Mouse (Mus musculus) adrenal gland, postnatal 14 days (tissue): Measurements from ENCODE around the gene Sgip1. TPM values are rescaled to one million over a fixed set of nuclear protein-coding genes. Genes with fewer than 3 reads are reported as not detected.

ENCODE experiments used
- DNase-seq: peaks from one replicate; pipeline ENCODE4 v3.0.0; 2021; ENCODE audit warnings: mixed read lengths
- total RNA-seq: library from RNA; stranded (reverse); gene quantifications from 2 replicates; pipeline ENCODE4 v1.2.3, GENCODE M21; 2021

The Sgip1 gene
- total RNA-seq, 1 experiment from 2014 or later, result 8.2 TPM

DNA sequence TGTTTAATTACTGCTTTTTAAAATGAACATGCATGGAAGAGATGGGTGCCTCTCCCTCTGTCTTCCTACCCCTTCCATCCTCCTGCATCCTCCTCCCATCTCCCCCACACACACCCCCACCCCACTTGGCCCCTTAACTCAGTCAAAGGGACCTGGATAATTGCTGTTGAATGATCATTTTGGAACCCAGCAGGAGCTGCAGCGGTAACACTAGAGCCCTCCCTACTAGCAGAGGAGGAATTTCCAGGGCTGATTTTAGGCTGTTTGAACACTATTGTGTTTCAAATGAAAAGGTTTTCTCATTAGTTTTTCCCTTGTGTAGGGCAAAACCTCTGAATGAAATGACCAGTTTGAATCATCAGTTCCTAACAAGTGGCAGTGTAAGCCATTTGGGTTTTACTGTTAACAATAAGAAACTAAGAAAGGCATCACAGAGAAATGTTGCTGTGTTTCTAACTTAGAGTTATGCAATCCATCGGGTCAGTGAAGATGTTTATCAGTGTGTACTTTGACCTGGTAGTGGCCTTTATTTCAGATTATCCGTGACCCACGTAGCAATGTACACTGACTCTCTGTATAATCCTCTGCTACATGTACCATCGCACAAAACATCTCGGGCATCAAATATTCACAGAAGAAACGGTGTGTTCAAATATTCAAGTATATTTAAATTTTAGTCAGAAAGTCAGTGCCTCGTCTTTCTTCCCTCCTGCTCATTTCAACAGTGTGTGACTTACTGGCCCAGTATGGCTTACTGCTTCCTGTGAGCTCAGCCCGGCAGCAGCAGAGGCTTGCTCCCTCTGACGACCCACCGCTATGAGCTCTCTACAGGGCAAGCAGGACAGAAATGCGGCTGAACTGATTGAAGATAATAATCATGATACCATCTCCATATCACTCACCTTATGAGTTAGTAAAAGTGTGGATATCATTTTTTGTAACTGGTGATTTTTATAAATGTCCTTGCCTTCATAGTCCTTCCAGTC, 235.5 kb downstream of the Sgip1 start:
- no peak for DNase-seq

DNA sequence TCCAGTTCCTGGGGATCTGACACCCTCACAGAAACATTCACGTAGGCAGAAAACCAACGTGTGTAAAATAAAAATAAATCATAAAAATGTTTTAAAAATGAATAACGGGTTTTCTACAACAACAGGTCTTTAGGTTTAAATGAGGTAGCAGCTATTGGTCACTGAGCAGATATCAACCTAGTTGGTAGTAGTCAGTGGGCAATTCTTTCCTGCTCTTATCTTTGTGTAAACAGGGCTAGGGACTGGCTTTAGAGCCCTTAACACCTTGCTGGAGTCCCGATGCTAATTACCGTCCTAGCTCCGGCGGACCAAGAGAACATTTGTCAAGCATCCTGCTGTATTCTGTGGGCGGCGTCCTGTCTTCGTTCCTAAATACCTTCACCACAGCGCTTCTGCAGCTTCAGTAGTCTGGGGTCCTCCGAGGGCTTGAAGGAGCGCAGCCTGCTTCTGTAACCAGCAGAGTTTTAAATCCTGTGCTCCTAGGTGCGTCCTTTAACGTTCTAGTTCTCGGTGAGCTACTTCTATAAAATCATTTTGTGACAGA, 236.8 kb downstream of the Sgip1 start:
- no peak for DNase-seq

DNA sequence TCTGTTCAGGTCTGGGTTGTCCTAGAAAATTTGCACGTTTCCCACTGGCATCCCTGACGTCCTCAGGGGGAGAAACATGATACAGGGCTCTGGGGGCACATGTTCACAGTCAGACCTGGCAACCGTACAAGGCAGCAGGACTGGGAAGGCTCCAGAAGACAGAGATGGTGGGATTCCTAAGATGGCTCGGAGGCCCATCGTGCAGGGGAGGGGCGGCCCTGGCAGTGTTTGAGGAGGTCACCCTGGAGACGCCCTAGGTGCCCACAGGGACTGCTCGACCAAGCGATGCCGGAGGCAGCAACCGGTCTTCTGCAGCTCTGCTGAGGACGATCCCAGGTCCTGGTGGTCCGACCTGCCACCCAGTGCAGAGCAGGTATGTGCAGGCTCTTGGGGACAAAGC, 237.3 kb downstream of the Sgip1 start, which contains the start of gene Tctex1d1:
TSS of gene Tctex1d1 (plus strand) at position 167 of the 400 bp plus-strand sequence.
- no peak for DNase-seq

DNA sequence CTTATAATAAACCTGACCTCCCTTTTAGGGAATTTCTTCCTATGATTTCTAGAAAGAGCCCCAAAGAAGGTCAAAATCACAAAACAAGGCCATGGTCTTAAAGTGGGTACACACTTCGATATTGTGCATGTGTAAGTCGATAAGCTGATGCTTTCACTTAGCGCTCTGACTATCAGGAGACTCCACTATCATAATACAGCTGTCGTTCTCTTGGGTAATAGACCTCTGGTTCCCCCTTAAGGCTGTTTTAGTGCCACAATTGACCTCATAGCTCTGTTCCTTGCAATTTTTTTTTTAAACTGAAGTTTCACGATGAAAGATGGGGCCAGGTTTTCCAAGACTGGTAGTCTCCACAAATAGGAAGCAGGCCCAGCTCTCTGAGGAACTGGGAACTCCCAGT, 238.3 kb downstream of the Sgip1 start:
- no peak for DNase-seq

DNA sequence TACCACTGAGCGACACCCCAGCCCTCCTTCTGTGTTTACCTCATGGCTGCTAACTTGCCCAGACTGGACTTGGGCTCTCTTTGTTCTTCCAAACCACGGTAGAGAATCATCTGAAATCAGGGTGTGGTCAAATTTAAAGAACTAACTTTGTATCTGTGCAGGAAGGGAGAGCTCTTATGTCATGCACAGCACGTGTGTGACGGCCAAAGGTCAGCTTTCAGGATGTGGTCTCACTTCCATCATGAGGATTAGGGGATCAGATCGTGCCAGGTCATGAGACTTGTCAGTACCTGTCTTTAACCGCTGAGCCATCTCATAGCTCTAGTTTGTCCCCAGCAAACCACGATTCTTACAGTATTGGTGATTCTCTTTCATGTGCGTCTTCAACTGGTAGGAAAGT, 240.6 kb downstream of the Sgip1 start:
- DNase-seq, result no peak

DNA sequence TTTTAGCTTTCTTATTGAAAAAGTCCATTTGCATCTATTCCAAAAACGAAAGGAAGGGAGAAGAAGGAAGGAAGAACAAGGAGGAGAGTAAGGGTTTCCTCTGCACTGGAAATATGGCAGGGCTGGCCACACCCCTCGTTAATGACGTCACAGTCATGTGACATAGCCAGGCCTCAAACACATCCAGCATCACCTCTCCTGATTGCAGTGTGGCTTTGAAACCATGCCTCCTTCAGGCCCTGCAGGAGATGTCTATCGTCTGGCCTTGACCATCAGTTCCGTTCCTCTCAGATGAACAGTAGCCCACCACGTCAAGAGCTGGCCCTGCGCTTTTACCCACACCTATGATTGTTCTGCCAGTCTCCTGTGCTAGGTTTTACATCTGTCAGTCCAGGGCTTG, 245.1 kb downstream of the Sgip1 start:
- no peak for DNase-seq

DNA sequence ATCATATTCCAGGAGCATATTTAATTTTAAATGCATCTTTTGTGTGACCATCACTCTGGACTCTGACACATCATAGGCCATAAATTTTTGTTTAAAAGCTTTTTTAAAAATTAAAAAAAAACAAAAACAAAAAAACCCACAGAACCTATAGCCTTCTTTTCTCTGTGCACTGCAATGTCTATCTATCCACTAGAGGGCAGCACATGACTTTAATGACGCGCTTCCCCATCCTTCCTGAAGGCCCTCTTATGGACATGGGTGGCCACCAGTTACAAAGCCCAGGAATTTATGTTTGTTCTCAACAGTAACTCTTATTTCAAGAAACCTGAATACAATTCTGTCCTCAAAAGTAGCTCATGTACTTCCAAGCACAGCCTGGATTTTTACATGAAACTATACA, 245.8 kb downstream of the Sgip1 start:
- DNase-seq, result peak; percentile 63

DNA sequence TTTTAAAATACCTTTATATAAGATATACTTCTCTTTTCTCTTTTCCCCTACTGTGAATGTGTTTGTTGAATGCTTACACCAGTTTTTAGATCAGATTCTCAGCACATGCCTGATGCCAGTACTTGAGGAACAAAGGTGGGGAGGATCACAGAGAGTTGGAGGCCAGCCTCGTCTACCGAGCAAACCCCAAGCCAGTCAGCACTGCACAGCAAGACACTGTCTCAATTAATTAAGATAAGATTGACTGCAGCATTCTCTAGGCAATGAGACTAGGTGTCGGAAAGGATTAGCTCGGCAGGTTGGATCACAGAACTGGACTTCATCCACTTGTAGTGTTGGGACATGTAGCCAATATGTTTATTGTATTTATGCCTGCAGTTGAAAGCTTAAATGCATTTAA, 246.2 kb downstream of the Sgip1 start:
- no peak for DNase-seq

DNA sequence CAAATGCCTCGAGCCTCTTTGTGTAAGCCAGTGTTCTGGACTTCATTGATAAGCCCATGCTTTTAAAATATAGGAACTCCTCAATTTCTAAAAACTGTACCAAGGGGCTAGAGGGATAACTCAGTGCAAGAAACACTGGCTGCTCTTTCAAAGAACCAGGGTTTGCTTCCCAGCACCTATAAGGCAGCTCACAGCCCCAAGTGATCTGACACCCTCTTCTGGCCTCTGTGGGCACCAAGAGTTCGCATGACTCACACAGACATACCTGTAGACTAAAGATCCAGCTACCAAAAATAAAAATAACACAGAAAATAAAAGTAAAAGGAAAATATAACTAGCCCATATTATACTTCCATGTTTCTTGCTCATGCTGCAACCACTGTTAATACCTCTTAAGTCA, 246.7 kb downstream of the Sgip1 start:
- DNase-seq, result no peak

DNA sequence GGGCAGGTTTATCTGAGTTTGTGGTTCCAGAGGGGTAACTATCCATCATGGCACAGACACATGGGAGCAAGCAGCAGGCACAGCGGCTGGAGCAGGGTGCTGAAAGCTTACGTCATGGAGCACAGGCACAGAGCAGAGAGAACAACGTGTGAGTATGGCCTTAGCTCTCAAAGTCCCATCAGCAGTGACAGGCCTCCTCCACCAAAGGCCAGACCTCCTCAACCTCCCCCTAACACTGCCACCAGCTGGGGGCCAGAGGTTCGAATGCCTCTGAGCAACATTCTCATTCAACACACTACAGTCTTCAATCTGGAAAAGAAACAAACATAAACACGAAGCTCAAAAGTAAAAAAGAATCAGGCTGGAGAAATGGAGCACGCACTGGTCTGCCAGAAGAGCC, 247.4 kb downstream of the Sgip1 start:
- DNase-seq, result no peak

DNA sequence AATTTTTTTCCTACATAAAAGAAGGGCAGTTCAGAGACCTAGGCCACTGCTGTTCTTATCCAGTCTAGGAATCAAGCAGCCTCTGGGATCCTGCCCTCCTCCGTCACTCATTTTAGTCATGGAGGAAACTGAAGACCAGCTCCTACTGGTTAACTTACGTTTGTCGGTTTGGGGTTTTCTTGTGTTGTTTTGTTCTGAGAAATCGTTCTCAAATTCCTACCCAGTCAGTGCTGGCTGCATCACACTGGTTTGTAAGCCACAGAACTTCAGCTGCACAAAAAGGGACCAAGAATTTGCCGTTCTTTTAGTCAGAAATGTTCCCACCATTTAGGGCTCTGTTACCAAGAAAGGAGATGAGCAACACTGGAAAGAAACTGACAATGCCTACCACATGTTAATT, 248.3 kb downstream of the Sgip1 start:
- no peak for DNase-seq

DNA sequence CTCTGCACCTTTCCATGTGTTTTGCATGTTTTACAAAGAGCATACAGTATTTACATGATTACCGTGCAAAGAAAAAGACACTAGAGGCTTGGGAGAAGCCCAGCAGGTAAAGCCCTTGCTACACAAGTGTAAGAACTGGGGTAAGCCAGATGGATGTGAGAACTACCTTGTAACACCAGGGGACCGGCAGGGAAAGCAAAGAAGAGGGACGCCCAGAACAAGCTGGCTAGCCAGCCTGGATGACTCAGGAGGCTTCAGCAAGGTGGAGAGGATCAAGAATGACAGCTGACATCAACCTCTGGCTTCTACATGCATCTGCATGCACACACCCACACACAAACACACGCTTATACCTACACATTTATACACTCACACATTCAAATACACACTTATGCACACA, 248.9 kb downstream of the Sgip1 start:
- DNase-seq, result no peak

DNA sequence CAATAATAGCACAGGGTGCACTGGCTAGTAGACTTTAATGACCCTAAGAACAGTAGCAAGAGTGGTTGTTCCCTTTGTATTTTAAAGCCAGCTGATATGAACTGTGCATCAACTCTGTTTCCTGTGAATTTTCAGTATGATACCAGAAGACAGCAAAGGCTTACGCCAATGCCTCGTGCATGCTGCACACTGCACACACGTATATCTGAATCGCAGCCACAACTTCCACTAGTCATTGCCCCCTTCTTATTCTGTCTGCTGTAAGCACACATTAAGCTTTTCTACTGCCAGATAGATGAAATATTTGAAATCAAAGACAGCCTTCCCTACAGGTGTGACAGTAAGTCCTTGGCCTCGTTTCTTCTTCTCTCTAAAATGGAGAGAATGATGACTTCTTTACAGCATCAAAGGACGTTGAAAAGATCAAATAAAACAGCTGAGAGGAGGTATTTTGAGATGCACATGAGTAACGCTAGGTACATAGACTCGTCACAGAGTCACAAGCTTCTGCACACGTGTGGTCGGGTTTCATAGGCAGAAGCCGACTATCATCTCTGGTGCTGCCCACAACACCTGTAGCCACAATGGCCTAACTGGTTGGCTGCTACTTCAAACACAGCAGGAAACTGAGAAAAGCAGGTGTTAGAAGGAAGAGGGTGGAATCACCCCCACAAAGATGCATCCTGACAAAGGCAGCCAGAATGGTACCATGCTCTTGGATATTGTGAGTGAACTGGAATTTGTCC, 249.7 kb downstream of the Sgip1 start:
- DNase-seq, result no peak

DNA sequence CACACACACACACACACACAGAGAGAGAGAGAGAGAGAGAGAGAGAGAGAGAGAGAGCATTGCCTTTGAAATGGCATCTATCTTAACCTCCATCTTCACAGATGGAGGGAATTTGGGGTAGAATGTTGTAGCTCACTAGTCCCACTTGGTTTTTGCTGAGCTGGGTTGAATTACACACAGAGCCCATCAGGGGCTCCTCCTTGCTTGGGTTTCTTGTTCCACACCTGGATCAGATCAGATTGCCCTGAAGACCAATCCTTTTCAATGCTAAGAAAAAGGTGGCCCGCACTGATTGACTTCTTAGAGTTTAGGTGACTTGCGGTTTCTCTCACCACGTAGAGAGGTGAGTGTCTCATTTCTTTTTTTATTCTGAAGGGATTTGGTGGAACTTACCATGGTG, 250.6 kb downstream of the Sgip1 start:
- no peak for DNase-seq

DNA sequence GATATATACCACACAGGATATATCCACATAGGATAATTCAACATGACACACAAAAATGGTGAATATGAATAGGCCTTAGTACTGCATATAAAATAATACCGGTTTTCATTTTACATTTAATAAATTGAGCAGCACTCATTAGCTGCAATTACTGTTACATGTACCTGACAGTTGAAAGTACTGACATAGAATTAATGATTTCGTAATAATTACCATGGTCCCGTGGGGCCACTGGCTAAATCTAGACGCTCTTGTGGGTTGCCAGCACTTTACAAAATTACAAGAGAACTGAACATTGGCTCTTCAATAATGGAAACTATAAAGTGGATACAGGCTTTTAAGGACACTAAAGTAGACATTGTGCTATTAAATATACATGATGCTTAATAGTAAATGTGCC, 263.6 kb downstream of the Sgip1 start:
- no peak for DNase-seq

DNA sequence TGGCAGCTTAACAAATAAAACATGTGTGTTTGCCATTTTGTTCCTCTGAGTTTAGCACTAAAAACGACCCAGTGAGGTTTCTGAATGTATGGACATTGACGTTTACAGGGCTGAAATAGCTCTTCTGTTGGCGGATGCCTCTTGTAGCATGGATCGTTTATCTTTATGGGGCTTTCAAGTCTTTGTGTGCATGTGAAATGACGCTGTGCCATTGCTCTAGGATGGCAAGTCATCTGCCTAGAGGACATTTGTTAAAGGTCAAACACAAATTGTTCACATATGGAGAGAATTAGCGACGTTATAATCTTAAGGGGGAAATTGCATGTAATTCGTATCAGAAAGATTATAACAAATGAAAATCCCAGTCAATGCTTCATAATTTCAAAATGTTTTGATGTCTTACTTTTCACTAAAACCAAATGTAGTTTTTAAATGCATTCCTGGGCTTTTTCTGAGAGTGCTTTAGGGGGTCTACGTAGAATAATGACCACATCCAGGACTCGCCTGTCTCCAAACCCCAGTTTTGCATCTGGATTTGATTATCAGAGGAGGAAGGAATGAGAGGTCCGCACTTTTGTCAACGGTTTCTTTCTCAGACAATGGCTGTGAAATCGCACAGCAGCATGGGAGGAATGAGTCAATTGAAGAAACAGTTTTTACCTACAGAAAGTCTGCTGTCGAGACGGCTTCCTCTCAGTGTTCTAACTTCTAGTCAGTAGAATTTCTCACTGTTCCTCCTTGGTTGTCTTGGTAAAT, 264.3 kb downstream of the Sgip1 start:
- DNase-seq, result no peak

DNA sequence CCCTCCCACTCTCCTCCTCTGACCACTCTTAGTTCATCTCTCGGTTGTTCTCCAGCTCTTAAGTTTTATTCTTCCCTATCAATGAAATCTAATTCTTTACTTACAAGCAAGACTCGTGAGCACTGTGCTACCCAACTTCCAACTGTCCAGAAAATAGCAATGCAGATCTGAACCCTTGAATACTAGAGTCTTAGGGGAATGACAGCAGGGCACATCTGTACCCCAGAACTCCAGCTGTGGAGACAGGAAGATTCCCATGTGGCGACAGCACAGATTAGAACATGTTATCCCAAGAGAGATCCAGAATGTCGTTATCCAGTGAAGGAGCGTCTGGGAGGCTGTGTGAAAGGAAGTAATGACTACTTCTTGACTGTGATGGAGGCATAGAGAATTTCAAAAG, 265.2 kb downstream of the Sgip1 start:
- DNase-seq, result no peak

DNA sequence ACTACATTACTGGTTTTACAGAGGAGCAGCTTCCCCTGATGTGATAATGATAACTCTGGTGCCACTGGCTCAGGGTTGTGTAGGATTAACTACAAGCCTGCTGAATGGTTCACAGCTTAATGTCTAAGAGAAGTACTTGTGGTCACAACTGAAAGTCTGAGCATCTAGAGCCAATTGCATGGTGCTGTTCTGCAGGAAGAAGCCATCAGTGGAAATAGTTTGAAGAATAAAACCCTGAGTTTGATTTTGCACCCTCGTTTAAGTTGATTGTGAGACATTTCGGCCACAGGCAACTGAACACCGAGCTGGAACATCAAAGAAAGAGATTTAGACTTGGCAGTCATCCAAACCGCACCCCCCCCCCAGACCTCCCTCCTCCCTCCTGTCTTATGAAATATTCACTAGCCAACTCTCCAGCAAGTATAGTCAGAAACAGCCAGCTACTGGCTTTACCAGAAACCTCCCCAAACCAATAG, 265.9 kb downstream of the Sgip1 start:
- peak; percentile 39 for DNase-seq

DNA sequence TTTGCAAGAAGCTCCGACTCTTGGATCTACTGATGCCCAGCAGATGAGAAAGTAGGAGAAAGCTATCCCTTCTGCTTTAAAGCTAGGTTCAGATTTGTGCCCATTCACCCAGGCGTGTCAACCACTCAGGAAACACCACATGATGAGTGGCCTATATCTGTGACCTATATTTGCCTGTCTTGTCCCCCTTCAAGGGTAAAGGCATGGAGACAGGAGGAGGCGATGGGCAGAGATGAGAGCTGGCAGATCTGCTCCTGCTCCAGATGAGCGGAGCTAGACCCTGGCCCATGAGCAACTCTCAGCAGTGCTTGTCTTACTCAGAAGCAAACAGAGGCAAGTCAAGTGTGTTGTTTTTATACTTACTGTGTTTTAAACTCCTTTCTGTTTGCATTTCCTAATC, 269.6 kb downstream of the Sgip1 start:
- no peak for DNase-seq

DNA sequence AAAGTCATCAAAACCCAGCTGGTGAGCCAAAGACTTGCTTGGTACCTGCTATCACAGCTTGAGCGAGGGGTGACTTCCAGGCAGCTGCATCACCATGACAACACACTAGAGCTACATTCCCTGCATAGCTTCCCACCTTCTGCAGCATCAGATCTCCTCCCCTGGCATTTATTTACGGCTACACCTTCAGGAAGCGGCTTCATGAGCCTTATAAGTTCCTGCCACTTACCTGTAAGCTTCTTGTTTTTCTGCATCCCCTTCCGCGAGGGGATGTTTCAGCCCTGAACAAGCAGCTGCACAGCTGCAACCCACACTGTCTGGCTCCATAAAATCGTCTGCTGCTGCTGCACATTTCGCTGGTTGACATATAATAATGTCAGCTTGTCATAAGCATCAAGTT, 270.7 kb downstream of the Sgip1 start:
- DNase-seq, result no peak

DNA sequence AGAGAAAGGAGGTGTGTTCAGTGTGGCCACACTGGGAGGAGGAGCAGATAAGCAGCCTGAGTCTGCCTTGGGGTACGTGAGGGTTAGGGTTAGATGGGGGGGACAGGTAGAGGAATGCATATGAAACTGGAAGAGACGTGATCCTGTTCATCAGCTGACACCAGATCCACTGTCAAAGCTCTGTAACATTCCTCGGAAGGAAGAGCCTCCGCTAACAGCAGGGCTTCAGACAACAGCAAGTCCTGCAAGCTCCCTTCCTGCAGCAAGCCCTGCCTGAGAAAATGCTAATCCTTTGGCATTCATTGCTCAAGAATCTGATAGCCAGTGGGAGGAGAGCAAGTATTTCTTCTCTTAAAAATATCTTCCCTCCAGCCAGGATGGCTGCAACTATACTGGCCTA, 272.4 kb downstream of the Sgip1 start:
- no peak for DNase-seq
